Mouse (Mus musculus) small intestine, adult 2 months (tissue): ENCODE results near the gene Fam221b. TPM values are rescaled to one million over a fixed set of nuclear protein-coding genes. Genes with fewer than 3 reads are reported as not detected.

ENCODE experiments used
- H3K27ac ChIP-seq: fragments of 200-500 bp; 2 replicates; pipeline ENCODE4 v1.5.1; 2012; ENCODE audit warnings: low read depth, low read length, control low read depth, inconsistent platforms; ENCODE audit not compliant: insufficient read depth
- H3K27me3 ChIP-seq: fragments of 200-500 bp; 2 replicates; pipeline ENCODE4 v1.6.1; 2012; ENCODE audit warnings: mild to moderate bottlenecking, moderate library complexity, low read length, inconsistent platforms; ENCODE audit not compliant: control insufficient read depth, insufficient read depth
- H3K36me3 ChIP-seq: fragments of 200-500 bp; 2 replicates; pipeline ENCODE4 v1.6.1; 2012; ENCODE audit warnings: mild to moderate bottlenecking, low read length, control low read depth, inconsistent platforms; ENCODE audit not compliant: control insufficient read depth, insufficient read depth
- H3K4me1 ChIP-seq: fragments of 200-500 bp; 2 replicates; pipeline ENCODE4 v1.6.1; 2012; ENCODE audit warnings: low read length, inconsistent platforms, mixed read lengths; ENCODE audit not compliant: control insufficient read depth, insufficient read depth, insufficient read length
- H3K4me3 ChIP-seq: fragments of 200-500 bp; 2 replicates; pipeline ENCODE4 v1.5.1; 2012; ENCODE audit warnings: low read depth, mild to moderate bottlenecking, control low read depth, inconsistent platforms, low read length, moderate library complexity
- CTCF ChIP-seq: fragments of 200-500 bp; IDR thresholded peaks from 2 replicates; pipeline ENCODE4 v1.5.1; 2012; ENCODE audit warnings: low read depth, mild to moderate bottlenecking, control low read depth, inconsistent platforms, low read length, moderate library complexity, mixed read lengths; ENCODE audit not compliant: insufficient replicate concordance, insufficient read length; ENCODE audit errors: extremely low read depth
- POLR2A ChIP-seq: fragments of 200-500 bp; IDR thresholded peaks from 2 replicates; pipeline ENCODE4 v1.6.1; 2012; ENCODE audit warnings: low read depth, mild to moderate bottlenecking, control low read depth, inconsistent platforms, low read length, moderate library complexity
- WGBS: fragments of 180-500 bp; shearing (Covaris S2); methylation state at CpG from one replicate; pipeline ENCODE4 v1.1.7; 2018; 5-methylcytosine and 5-hydroxymethylcytosine counted together
- polyA plus RNA-seq: library from polyadenylated mRNA; depleted of rRNA; stranded (reverse); fragments of >200 nt; gene quantifications from 2 replicates; pipeline ENCODE4 v1.2.3, GENCODE M21; 2012

Fam221b gene
- polyA plus RNA-seq, 1 experiment, result not detected

- Histone ChIP-seq H3K36me3 (no peaks in the 10 kb centered on the region), H3K4me3 (no peak overlapping the region), H3K27ac (no peak overlapping the region), H3K27me3 (no peaks in the 10 kb centered on the region), H3K4me1 (no peaks in the 10 kb centered on the region)
- WGBS, result 86% methylated on average over 6 of the region's 6 CpGs
- no peak for TF ChIP-seq CTCF
- no peak for TF ChIP-seq POLR2A
Observed at GRCm38 (mm10) chr4:43640491-43640890, 28.5 kb downstream of the Fam221b start.

- Histone ChIP-seq H3K4me3 (no peak overlapping the region), H3K4me1 (no peaks in the 10 kb centered on the region), H3K27ac (no peak overlapping the region), H3K36me3 (no peaks in the 10 kb centered on the region), H3K27me3 (no peaks in the 10 kb centered on the region)
- TF ChIP-seq POLR2A (no peak), CTCF (no peak)
- WGBS, result 69% methylated on average over 9 of the region's 9 CpGs
Observed at GRCm38 (mm10) chr4:43640076-43640475, 28.9 kb downstream of the Fam221b start.

- Histone ChIP-seq H3K27ac (no peak overlapping the region), H3K4me3 (no peak overlapping the region), H3K36me3 (no peaks in the 10 kb centered on the region), H3K27me3 (0 out of 2 replicates have a peak, but pooled peaks cover 2% of the 10 kb centered on the region), H3K4me1 (no peaks in the 10 kb centered on the region; the same call in 1 of the 2 replicates)
- WGBS, result 68% methylated on average over 6 of the region's 6 CpGs
- no peak for TF ChIP-seq CTCF
Observed at GRCm38 (mm10) chr4:43636751-43637150, 32.2 kb downstream of the Fam221b start.

- Histone ChIP-seq H3K27me3 (peaks cover 13% of the 10 kb centered on the region; the same call in 1 of the 2 replicates), H3K27ac (no peak overlapping the region)
- 83% methylated on average over 7 of the region's 7 CpGs for WGBS
Observed at GRCm38 (mm10) chr4:43634621-43635374, 34.1 kb downstream of the Fam221b start.

GRCm38 (mm10) chr4:43633736-43634135 is 35.2 kb downstream of the Fam221b start:
- Histone ChIP-seq H3K27me3 (peaks cover 13% of the 10 kb centered on the region; the same call in 1 of the 2 replicates), H3K4me1 (peaks cover 3% of the 10 kb centered on the region; the same call in 1 of the 2 replicates), H3K4me3 (no peak overlapping the region), H3K27ac (no peak overlapping the region), H3K36me3 (no peaks in the 10 kb centered on the region)
- 88% methylated on average over 2 of the region's 2 CpGs for WGBS
- TF ChIP-seq CTCF, result no peak
- no peak for TF ChIP-seq POLR2A

More at GRCm38 (mm10) chr4:43634621-43635374, 34.1 kb downstream of the Fam221b start:
- no peaks in the 10 kb centered on the region for H3K36me3 ChIP-seq
- TF ChIP-seq POLR2A (no peak), CTCF (no peak)
- peaks cover 3% of the 10 kb centered on the region; the same call in 1 of the 2 replicates for H3K4me1 ChIP-seq
- no peak overlapping the region for H3K4me3 ChIP-seq

- H3K27me3 ChIP-seq, result peaks cover 13% of the 10 kb centered on the region; the same call in 1 of the 2 replicates
- WGBS, result 84% methylated on average over 8 of the region's 8 CpGs
- H3K4me3 ChIP-seq, result no peak overlapping the region
- H3K27ac ChIP-seq, result no peak overlapping the region
- no peaks in the 10 kb centered on the region for H3K36me3 ChIP-seq
- H3K4me1 ChIP-seq, result peaks cover 3% of the 10 kb centered on the region; the same call in 1 of the 2 replicates
- no peak for TF ChIP-seq POLR2A
- TF ChIP-seq CTCF, result no peak
Observed at GRCm38 (mm10) chr4:43633296-43633695, 35.6 kb downstream of the Fam221b start.

GRCm38 (mm10) chr4:43631956-43632920 is 36.7 kb downstream of the Fam221b start:
- peaks cover 3% of the 10 kb centered on the region; the same call in 1 of the 2 replicates for H3K4me1 ChIP-seq
- H3K36me3 ChIP-seq, result no peaks in the 10 kb centered on the region
- no peak for TF ChIP-seq CTCF
- TF ChIP-seq POLR2A, result no peak
- peaks cover 13% of the 10 kb centered on the region; the same call in 1 of the 2 replicates for H3K27me3 ChIP-seq
- no peak overlapping the region for H3K27ac ChIP-seq
- peak overlapping the region; percentile 61 for H3K4me3 ChIP-seq
- 61% methylated on average over 42 of the region's 42 CpGs for WGBS
